In genomic region chr7:128744684-128745485, GRCm38 (mm10) we compare ENCODE assay signal across 8 mouse cellular contexts. TPM values are rescaled to one million over a fixed set of nuclear protein-coding genes. Genes with fewer than 3 reads are reported as not detected.
DNase-seq lines count a peak whose midpoint lies in the region; ATAC-seq and TF ChIP-seq lines count a peak whose summit lies in the region.

Gene Sec23ip (plus strand): TSS chr7:128744943.

- peak; percentile 72 for ATAC-seq in common myeloid progenitor, adult 5-6 weeks (replicated peaks; ENCODE audit: low read depth, poor library complexity, severe bottlenecking)
- ATAC-seq in hindbrain, postnatal 0 days = peak; percentile 94
- ATAC-seq in megakaryocyte, adult 5-6 weeks (ENCODE audit: poor library complexity, severe bottlenecking) = peak; percentile 85

- H3K9me3 ChIP-seq in hindbrain, postnatal 0 days (ENCODE audit: low read length) = no peaks in the 10 kb centered on the region

- peak; percentile 99 for DNase-seq in ZHBTc4 (ENCODE audit: low read depth, low spot score)
- peak; percentile 99 for DNase-seq in gastrocnemius, adult 2 months
- peak; percentile 99 for DNase-seq in hindbrain, postnatal 0 days (ENCODE audit: low spot score)
- DNase-seq in left cerebral cortex, adult 2 months (ENCODE audit: extremely low spot score in 1 of 2, low spot score in 2 of 2) = peak; percentile 97 to 99
- DNase-seq in right cerebral cortex, adult 2 months (ENCODE audit: low spot score in 2 of 2) = peak; percentile 100
- DNase-seq in urinary bladder, postnatal 14 days (ENCODE audit: low spot score) = peak; percentile 98

- peaks cover 14% of the 10 kb centered on the region; the same call in 1 of the 2 replicates for H3K4me1 ChIP-seq in hindbrain, postnatal 0 days (ENCODE audit: insufficient read depth, low read length)

- H3K36me3 ChIP-seq in hindbrain, postnatal 0 days (ENCODE audit: insufficient read depth, low read length) = 0 out of 2 replicates have a peak, but pooled peaks cover under 1% of the 10 kb centered on the region

- under 1% methylated on average over 54 of the region's 55 CpGs for WGBS in hindbrain, postnatal 0 days

- peak within 1 kb of the TSS; percentile 80 for H3K9ac ChIP-seq in hindbrain, postnatal 0 days (replicated peaks; ENCODE audit: low read length)

- intact Hi-C loops in gastrocnemius, adult 2 months (cut with DNase I) = no loop called here
- intact Hi-C loops in left cerebral cortex, adult 2 months (cut with DNase I) = no loop called here

- no peak for TF ChIP-seq CTCF in gastrocnemius, adult 2 months (IDR thresholded peaks at IDR 0.05)
- TF ChIP-seq CTCF in hindbrain, postnatal 0 days (IDR thresholded peaks at IDR 0.05; ENCODE audit: low read depth) = no peak
- TF ChIP-seq CTCF in left cerebral cortex, adult 2 months (IDR thresholded peaks at IDR 0.05) = no peak

- peak within 1 kb of the TSS; percentile 92 for H3K27ac ChIP-seq in gastrocnemius, adult 2 months
- H3K27ac ChIP-seq in hindbrain, postnatal 0 days = peak within 1 kb of the TSS; percentile 87
- H3K27ac ChIP-seq in left cerebral cortex, adult 2 months = peak within 1 kb of the TSS; percentile 78

- H3K4me2 ChIP-seq in hindbrain, postnatal 0 days (ENCODE audit: low read depth, low read length) = peak within 1 kb of the TSS; percentile 88

- peak within 1 kb of the TSS; percentile 77 for H3K4me3 ChIP-seq in gastrocnemius, adult 2 months
- H3K4me3 ChIP-seq in hindbrain, postnatal 0 days (ENCODE audit: low read length) = peak within 1 kb of the TSS; percentile 71
- peak within 1 kb of the TSS; percentile 64 for H3K4me3 ChIP-seq in left cerebral cortex, adult 2 months

- no peaks in the 10 kb centered on the region for H3K27me3 ChIP-seq in hindbrain, postnatal 0 days (ENCODE audit: insufficient read depth, low read length)

RNA-seq across cellular contexts. Expression of gene Sec23ip, which starts in this region (rescaled TPM):
- total RNA-seq in common myeloid progenitor, adult 5-6 weeks (2017) = 43.9 and 55.6 TPM in 2 replicates
- 10 to 100 TPM; 22.7 to 23.5 TPM for total RNA-seq in gastrocnemius, adult 2 months (2021)
- 18.7 and 19.0 TPM in 2 replicates for total RNA-seq in hindbrain, postnatal 0 days (2014; rRNA removed)
- 24.6 and 26.1 TPM in 2 replicates for polyA plus RNA-seq in hindbrain, postnatal 0 days (2015; fragmentation: Nextera tagmentation; extraction: Ambion mirVana)
- 10 to 100 TPM; 44.6 to 46.1 TPM for total RNA-seq in left cerebral cortex, adult 2 months (2021)
- total RNA-seq in megakaryocyte, adult 5-6 weeks (2015) = 29.1 and 41.2 TPM in 2 replicates
- 36.6 and 41.5 TPM in 2 replicates for total RNA-seq in megakaryocyte, adult 5-6 weeks (2017)

Comparison
In these comparisons a context has a peak if more than half of its experiments do, and no peak if none do; other contexts are left out.
1. Peak in every context shown above with its lines: DNase-seq, ATAC-seq, H3K4me3 ChIP-seq and H3K27ac ChIP-seq.